12 mouse cellular contexts compared by ENCODE assay signal in genomic region chr13:51805634-51806033, GRCm38 (mm10). TPM values are rescaled to one million over a fixed set of nuclear protein-coding genes. Genes with fewer than 3 reads are reported as not detected.
DNase-seq lines count a peak whose midpoint lies in the region; ATAC-seq and TF ChIP-seq lines count a peak whose summit lies in the region.
"Had no signal": no experiment of that assay in that cellular context is flagged by ENCODE, and none has a peak within 500 bp of the region (broad histone marks: within the 10 kb centered on the region; RNA-seq: fewer than 3 reads in every experiment).

No protein-coding gene starts in this region.

- no peaks in the 10 kb centered on the region for H3K27me3 ChIP-seq in forebrain, embryonic 13.5 days
- no peaks in the 10 kb centered on the region for H3K27me3 ChIP-seq in forebrain, embryonic 11.5 days (ENCODE audit: control insufficient read depth, insufficient read depth, low read length)
- H3K27me3 ChIP-seq in kidney, embryonic 14.5 days (ENCODE audit: control insufficient read depth, insufficient read depth, low read length) = no peaks in the 10 kb centered on the region
- no peaks in the 10 kb centered on the region for H3K27me3 ChIP-seq in intestine, postnatal 0 days (replicated peaks; ENCODE audit: control insufficient read depth, insufficient read depth, low read length)

- H3K27ac ChIP-seq in forebrain, embryonic 13.5 days = peak overlapping the region; percentile 86
- no peak overlapping the region for H3K27ac ChIP-seq in forebrain, embryonic 11.5 days (ENCODE audit: low read depth, low read length)
- H3K27ac ChIP-seq in kidney, embryonic 14.5 days (ENCODE audit: low read depth, low read length) = no peak overlapping the region
- no peak overlapping the region for H3K27ac ChIP-seq in intestine, postnatal 0 days (ENCODE audit: low read depth, low read length)

- no peak for DNase-seq in forebrain, embryonic 11.5 days (ENCODE audit: low spot score)
- DNase-seq in brain, embryonic 14.5 days (ENCODE audit: low read depth) = peak; percentile 85
- DNase-seq in cerebellum, postnatal 36 days = peak; percentile 64 to 86
- peak; percentile 78 for DNase-seq in layer of hippocampus, adult 9-11 months
- no peak for DNase-seq in lung, postnatal 4 days
- DNase-seq: gastrocnemius, postnatal 10 days; lung, postnatal 10 days had no signal

- no peak overlapping the region for H3K4me3 ChIP-seq in forebrain, embryonic 13.5 days
- no peak overlapping the region for H3K4me3 ChIP-seq in forebrain, embryonic 11.5 days (ENCODE audit: low read depth, low read length)
- no peak overlapping the region for H3K4me3 ChIP-seq in kidney, embryonic 14.5 days (ENCODE audit: low read length)
- H3K4me3 ChIP-seq in intestine, postnatal 0 days (ENCODE audit: low read depth, low read length) = no peak overlapping the region

- peak overlapping the region; percentile 30 for H3K9ac ChIP-seq in forebrain, embryonic 13.5 days
- no peak overlapping the region for H3K9ac ChIP-seq in forebrain, embryonic 11.5 days (ENCODE audit: low read length)
- no peak overlapping the region for H3K9ac ChIP-seq in kidney, embryonic 14.5 days (ENCODE audit: low read depth, low read length)
- H3K9ac ChIP-seq in intestine, postnatal 0 days (ENCODE audit: low read depth, low read length) = no peak overlapping the region

- no peaks in the 10 kb centered on the region for H3K9me3 ChIP-seq in forebrain, embryonic 13.5 days (replicated peaks)
- H3K9me3 ChIP-seq in forebrain, embryonic 11.5 days (ENCODE audit: control insufficient read depth, low read length) = no peaks in the 10 kb centered on the region
- H3K9me3 ChIP-seq in kidney, embryonic 14.5 days (ENCODE audit: control insufficient read depth, low read length) = no peaks in the 10 kb centered on the region
- no peaks in the 10 kb centered on the region for H3K9me3 ChIP-seq in intestine, postnatal 0 days (ENCODE audit: control insufficient read depth)
- H3K9me3 ChIP-seq: G1E had no signal

- ATAC-seq in forebrain, embryonic 13.5 days = peak; percentile 52; the same call in 1 of the 2 replicates
- ATAC-seq in forebrain, embryonic 11.5 days (replicated peaks; ENCODE audit: low FRiP score) = no peak
- no peak for ATAC-seq in kidney, embryonic 14.5 days (ENCODE audit: low FRiP score, low TSS enrichment)
- no peak for ATAC-seq in intestine, postnatal 0 days

- H3K36me3 ChIP-seq in forebrain, embryonic 13.5 days (ENCODE audit: poor library complexity, severe bottlenecking) = no peaks in the 10 kb centered on the region
- H3K36me3 ChIP-seq in forebrain, embryonic 11.5 days (ENCODE audit: control insufficient read depth, insufficient read depth, low read length) = no peaks in the 10 kb centered on the region
- no peaks in the 10 kb centered on the region for H3K36me3 ChIP-seq in kidney, embryonic 14.5 days (ENCODE audit: control insufficient read depth, insufficient read depth, low read length)
- H3K36me3 ChIP-seq in intestine, postnatal 0 days (ENCODE audit: control insufficient read depth, insufficient read depth) = no peaks in the 10 kb centered on the region
- H3K36me3 ChIP-seq: G1E had no signal

- peaks cover 20% of the 10 kb centered on the region for H3K4me1 ChIP-seq in forebrain, embryonic 13.5 days
- 0 out of 2 replicates have a peak, but pooled peaks cover 2% of the 10 kb centered on the region for H3K4me1 ChIP-seq in forebrain, embryonic 11.5 days (replicated peaks; ENCODE audit: control insufficient read depth, insufficient read depth, low read length)
- no peaks in the 10 kb centered on the region for H3K4me1 ChIP-seq in kidney, embryonic 14.5 days (ENCODE audit: control insufficient read depth, insufficient read depth, low read length)
- H3K4me1 ChIP-seq in intestine, postnatal 0 days (replicated peaks; ENCODE audit: control insufficient read depth, insufficient read depth, low read length) = no peaks in the 10 kb centered on the region

- WGBS in forebrain, embryonic 13.5 days = 55% methylated on average over 4 of the region's 4 CpGs
- 78% methylated on average over 4 of the region's 4 CpGs for WGBS in forebrain, embryonic 11.5 days
- WGBS in kidney, embryonic 14.5 days = 70% methylated on average over 4 of the region's 4 CpGs
- WGBS in intestine, postnatal 0 days = 66% methylated on average over 4 of the region's 4 CpGs

- TF ChIP-seq POLR2A in brain, embryonic 14.5 days (IDR thresholded peaks at IDR 0.05; ENCODE audit: borderline replicate concordance, extremely low read depth, insufficient read depth, insufficient read length, poor library complexity, severe bottlenecking) = no peak

- no peak overlapping the region for H3K4me2 ChIP-seq in forebrain, embryonic 13.5 days
- no peak overlapping the region for H3K4me2 ChIP-seq in forebrain, embryonic 11.5 days (ENCODE audit: low read depth, low read length, severe bottlenecking)
- H3K4me2 ChIP-seq in kidney, embryonic 14.5 days (replicated peaks; ENCODE audit: low read depth, low read length) = no peak overlapping the region
- no peak overlapping the region for H3K4me2 ChIP-seq in intestine, postnatal 0 days (replicated peaks; ENCODE audit: low read depth)
- H3K4me2 ChIP-seq: liver, embryonic 11.5 days had no signal

- no peak for TF ChIP-seq CTCF in brain, embryonic 14.5 days (IDR thresholded peaks at IDR 0.05; ENCODE audit: borderline replicate concordance, extremely low read depth, insufficient read depth, insufficient read length)
- no peak for TF ChIP-seq CTCF in intestine, postnatal 0 days (IDR thresholded peaks at IDR 0.05; ENCODE audit: low read depth)

RNA-seq across cellular contexts. Expression of gene Sema4d, which starts 12.1 kb away (rescaled TPM):
- 10.8 TPM in 2 replicates for polyA plus RNA-seq in forebrain, embryonic 13.5 days (2015; fragmentation: Nextera tagmentation; extraction: Ambion mirVana)
- polyA plus RNA-seq in forebrain, embryonic 11.5 days (2014; fragmentation: Nextera tagmentation; extraction: Ambion mirVana) = 8.3 and 8.4 TPM in 2 replicates
- polyA plus RNA-seq in brain, embryonic 14.5 days (2012; rRNA removed) = 20.4 and 25.6 TPM in 2 replicates
- polyA plus RNA-seq in kidney, embryonic 14.5 days (2014; fragmentation: Nextera tagmentation; extraction: Ambion mirVana) = 11.3 and 20.2 TPM in 2 replicates
- 3.4 TPM in 2 replicates for polyA plus RNA-seq in intestine, postnatal 0 days (2015; fragmentation: Nextera tagmentation; extraction: Ambion mirVana)

RNA-seq across cellular contexts. Expression of gene Gadd45g, which starts 40.8 kb away (rescaled TPM):
- polyA plus RNA-seq in forebrain, embryonic 13.5 days (2015; fragmentation: Nextera tagmentation; extraction: Ambion mirVana) = 235 and 252 TPM in 2 replicates
- polyA plus RNA-seq in forebrain, embryonic 11.5 days (2014; fragmentation: Nextera tagmentation; extraction: Ambion mirVana) = 157 and 169 TPM in 2 replicates
- 78.9 and 148 TPM in 2 replicates for polyA plus RNA-seq in brain, embryonic 14.5 days (2012; rRNA removed)
- polyA plus RNA-seq in kidney, embryonic 14.5 days (2014; fragmentation: Nextera tagmentation; extraction: Ambion mirVana) = 26.6 and 29.0 TPM in 2 replicates
- polyA plus RNA-seq in intestine, postnatal 0 days (2015; fragmentation: Nextera tagmentation; extraction: Ambion mirVana) = 28.7 and 32.7 TPM in 2 replicates

Comparison
In these comparisons a context has a peak if more than half of its experiments do, and no peak if none do; other contexts are left out.
1. DNase-seq: peak in brain, embryonic 14.5 days (single experiment), cerebellum, postnatal 36 days (2 of 2) and layer of hippocampus, adult 9-11 months (single experiment); none in forebrain, embryonic 11.5 days (single experiment) and lung, postnatal 4 days (0 of 2).